Mouse (Mus musculus): ENCODE results near the gene Zpbp2. TPM values are rescaled to one million over a fixed set of nuclear protein-coding genes. Genes with fewer than 3 reads are reported as not detected.

Gene Zpbp2
- total and polyA plus RNA-seq, 2 experiments from 2014 or later = not detected

DNA sequence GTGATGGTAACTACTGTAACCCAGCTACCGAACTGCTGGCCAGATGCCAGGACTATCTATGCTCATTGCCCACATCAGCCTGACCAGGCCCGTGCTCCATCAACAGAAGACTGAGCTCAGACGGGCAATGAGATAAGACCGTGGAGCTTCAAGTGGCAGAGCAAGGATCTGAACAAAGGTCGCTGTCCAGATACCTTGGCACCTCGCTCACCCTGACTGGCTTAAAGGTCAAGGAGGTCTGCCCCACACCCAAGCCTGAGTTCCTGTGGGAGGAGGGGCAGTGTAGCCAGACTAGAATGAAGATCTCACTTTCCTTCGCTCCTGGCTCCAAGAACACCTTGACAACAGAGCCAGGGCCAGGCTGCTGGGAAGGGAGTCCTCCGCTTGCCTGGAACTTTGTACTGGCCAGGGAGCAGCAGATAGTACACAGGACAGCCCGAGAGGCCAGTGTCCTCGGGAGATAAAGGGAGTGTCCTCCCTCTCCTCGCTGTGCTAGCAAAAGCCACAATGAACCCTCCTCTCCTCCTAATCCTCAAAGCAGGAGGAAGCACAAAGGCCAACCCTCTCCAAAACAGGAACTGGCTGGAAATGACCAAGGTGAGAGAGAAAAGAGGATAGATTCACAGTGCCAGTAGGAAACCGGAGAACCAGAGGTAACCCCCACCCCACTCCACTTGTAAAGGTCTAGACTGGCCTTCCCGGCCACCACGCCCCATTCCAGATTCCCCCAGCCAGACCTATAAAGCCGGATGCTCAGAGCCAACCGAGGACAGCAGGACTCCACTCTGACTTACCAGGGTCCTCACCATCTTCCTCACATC lies 29.6 kb downstream of the Zpbp2 start:
- TF ChIP-seq CTCF (IDR thresholded peaks at IDR 0.05; ENCODE audit: low read depth) = no peak
- no peak for ATAC-seq
- WGBS = 67% methylated on average over 16 of the region's 16 CpGs

DNA sequence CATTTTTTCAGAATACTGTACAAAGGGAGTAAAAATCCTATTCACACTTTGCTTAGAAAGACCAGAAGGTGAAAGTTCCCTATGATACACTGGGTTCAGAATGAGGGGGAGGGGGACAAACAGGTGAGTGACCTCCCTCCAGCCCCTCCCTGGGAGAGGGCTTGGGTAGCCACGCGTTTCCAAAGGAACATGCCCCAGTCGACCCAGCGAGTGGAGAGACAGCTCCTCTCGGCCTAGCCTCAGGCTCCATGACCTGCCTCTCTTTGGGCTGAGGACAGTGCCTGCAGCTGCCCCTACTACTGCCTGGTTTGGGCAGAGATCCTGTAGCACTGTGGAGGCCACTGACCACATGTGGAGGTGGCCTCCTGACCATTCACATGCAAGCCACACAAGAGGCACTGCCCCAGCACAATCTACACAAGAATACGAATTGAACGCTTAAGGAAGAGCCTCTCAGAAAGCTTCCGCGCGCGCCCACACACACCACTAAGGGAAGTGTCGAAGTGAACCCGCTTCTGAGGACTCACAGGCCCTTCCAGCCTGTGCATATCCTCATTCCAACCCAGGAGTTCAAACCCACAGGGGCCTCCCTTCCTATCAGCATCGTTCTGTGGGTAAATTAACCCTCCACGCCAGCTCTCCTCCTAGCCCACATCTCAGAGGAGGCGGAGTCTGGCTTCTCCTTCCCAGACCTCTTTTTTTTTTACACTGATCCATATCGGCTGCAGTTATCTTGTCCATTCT lies 30.6 kb downstream of the Zpbp2 start:
- no peak for DNase-seq
- H3K27ac ChIP-seq (ENCODE audit: low read depth, low read length) = no peak overlapping the region

More for the DNA sequence above, 29.6 kb downstream of the Zpbp2 start:
- Histone ChIP-seq H3K4me1 (ENCODE audit: insufficient read depth) (peaks cover 1% of the 10 kb centered on the region; the same call in 1 of the 2 replicates), H3K9ac (no peak overlapping the region), H3K4me2 (ENCODE audit: low read depth) (no peak overlapping the region), H3K4me3 (ENCODE audit: low read depth, low read length) (no peak overlapping the region), H3K27me3 (ENCODE audit: insufficient read depth, low read length) (no peaks in the 10 kb centered on the region), H3K9me3 (ENCODE audit: low read length) (no peaks in the 10 kb centered on the region), H3K27ac (ENCODE audit: low read depth, low read length) (no peak overlapping the region), H3K36me3 (ENCODE audit: insufficient read depth) (peaks cover 25% of the 10 kb centered on the region)
- no peak for DNase-seq

DNA sequence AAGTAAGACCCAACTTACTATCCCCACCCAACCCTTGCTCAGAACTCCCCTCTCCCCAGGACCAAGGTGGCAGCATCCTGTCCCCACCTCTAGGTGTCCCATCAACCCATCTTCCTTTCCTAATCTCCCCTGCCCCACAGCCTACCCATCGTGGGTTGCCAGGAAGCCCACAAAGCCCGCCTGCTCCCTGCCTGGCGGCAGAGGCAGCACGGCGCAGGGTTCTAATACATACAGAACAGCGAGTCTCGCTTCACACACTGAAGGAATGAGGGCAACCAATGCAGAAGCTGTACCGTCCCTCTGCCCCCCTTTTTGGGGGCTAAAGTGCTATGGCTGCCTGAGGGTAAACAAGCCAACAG lies 31.1 kb downstream of the Zpbp2 start:
- no peak overlapping the region for H3K4me2 ChIP-seq (ENCODE audit: low read depth)
- 80% methylated on average over 8 of the region's 8 CpGs for WGBS
- DNase-seq = no peak
- H3K9me3 ChIP-seq (ENCODE audit: low read length) = no peaks in the 10 kb centered on the region
- no peak overlapping the region for H3K4me3 ChIP-seq (ENCODE audit: low read depth, low read length)
- no peak for ATAC-seq
- no peaks in the 10 kb centered on the region for H3K27me3 ChIP-seq (ENCODE audit: insufficient read depth, low read length)
- TF ChIP-seq CTCF (IDR thresholded peaks at IDR 0.05; ENCODE audit: low read depth) = no peak
- no peak overlapping the region for H3K27ac ChIP-seq (ENCODE audit: low read depth, low read length)
- H3K9ac ChIP-seq = no peak overlapping the region
- H3K4me1 ChIP-seq (ENCODE audit: insufficient read depth) = peaks cover 11% of the 10 kb centered on the region; the same call in 1 of the 2 replicates
- H3K36me3 ChIP-seq (ENCODE audit: insufficient read depth) = peaks cover 25% of the 10 kb centered on the region

More for the DNA sequence above, 30.6 kb downstream of the Zpbp2 start:
- H3K9me3 ChIP-seq (ENCODE audit: low read length) = no peaks in the 10 kb centered on the region
- H3K9ac ChIP-seq = no peak overlapping the region
- no peak overlapping the region for H3K4me2 ChIP-seq (ENCODE audit: low read depth)
- no peak overlapping the region for H3K4me3 ChIP-seq (ENCODE audit: low read depth, low read length)
- H3K27me3 ChIP-seq (ENCODE audit: insufficient read depth, low read length) = no peaks in the 10 kb centered on the region
- 68% methylated on average over 17 of the region's 17 CpGs for WGBS
- no peak for ATAC-seq
- H3K36me3 ChIP-seq (ENCODE audit: insufficient read depth) = peaks cover 25% of the 10 kb centered on the region
- no peak for TF ChIP-seq CTCF (IDR thresholded peaks at IDR 0.05; ENCODE audit: low read depth)
- peaks cover 11% of the 10 kb centered on the region; the same call in 1 of the 2 replicates for H3K4me1 ChIP-seq (ENCODE audit: insufficient read depth)

DNA sequence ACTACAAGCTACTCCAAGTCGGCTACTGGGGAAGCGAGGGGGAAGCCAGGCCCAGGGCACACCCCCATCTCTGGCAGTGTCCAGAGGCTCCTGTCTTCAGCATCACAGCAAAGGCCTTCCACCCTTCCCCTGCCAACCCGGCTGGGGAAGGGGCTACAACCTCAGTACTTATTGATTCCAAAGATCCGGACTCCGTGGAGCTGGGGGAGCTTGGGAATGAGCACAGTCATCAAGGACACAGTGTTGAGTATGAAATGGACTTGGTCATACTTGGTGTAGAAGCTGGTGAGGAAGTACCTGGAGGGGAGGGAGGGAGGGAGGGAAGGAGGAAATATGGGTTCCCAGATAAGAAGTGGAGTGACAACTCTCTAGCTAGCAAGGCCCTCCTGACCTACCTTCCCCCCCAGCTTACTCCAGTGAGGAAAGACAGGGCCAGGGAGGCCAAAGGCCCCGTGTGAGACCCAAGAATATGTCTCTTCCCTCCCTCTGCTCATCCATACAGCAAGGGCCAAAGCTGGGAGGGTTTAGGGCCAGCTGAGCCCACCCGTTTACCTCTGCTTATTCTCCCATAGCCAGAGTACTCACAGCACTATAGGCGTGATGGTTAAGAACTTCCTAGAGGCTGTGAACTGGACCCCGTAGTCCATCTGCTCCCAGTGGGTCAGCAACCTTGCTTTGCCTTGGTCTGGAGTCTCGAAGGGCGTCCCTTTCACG lies 31.8 kb downstream of the Zpbp2 start:
- H3K4me3 ChIP-seq (ENCODE audit: low read depth, low read length) = no peak overlapping the region
- WGBS = 93% methylated on average over 12 of the region's 12 CpGs
- no peak for ATAC-seq
- no peaks in the 10 kb centered on the region for H3K9me3 ChIP-seq (ENCODE audit: low read length)
- DNase-seq = no peak
- H3K4me2 ChIP-seq (ENCODE audit: low read depth) = no peak overlapping the region
- H3K27me3 ChIP-seq (ENCODE audit: insufficient read depth, low read length) = no peaks in the 10 kb centered on the region
- peaks cover 15% of the 10 kb centered on the region for H3K4me1 ChIP-seq (ENCODE audit: insufficient read depth)
- peaks cover 25% of the 10 kb centered on the region for H3K36me3 ChIP-seq (ENCODE audit: insufficient read depth)
- H3K9ac ChIP-seq = no peak overlapping the region
- no peak for TF ChIP-seq CTCF (IDR thresholded peaks at IDR 0.05; ENCODE audit: low read depth)
- H3K27ac ChIP-seq (ENCODE audit: low read depth, low read length) = no peak overlapping the region

- DNase-seq = no peak
Observed at GRCm38 (mm10) chr11:98583265-98583552, 32.3 kb downstream of the Zpbp2 start.

GRCm38 (mm10) chr11:98583571-98583970 lies 32.7 kb downstream of the Zpbp2 start:
- no peak overlapping the region for H3K4me2 ChIP-seq (ENCODE audit: low read depth)
- H3K4me1 ChIP-seq (ENCODE audit: insufficient read depth) = peaks cover 23% of the 10 kb centered on the region
- ATAC-seq (no peak), DNase-seq (no peak)
- no peaks in the 10 kb centered on the region for H3K27me3 ChIP-seq (ENCODE audit: insufficient read depth, low read length)
- H3K9ac ChIP-seq = no peak overlapping the region
- H3K27ac ChIP-seq (ENCODE audit: low read depth, low read length) = no peak overlapping the region
- 45% methylated on average over 3 of the region's 3 CpGs for WGBS
- H3K9me3 ChIP-seq (ENCODE audit: low read length) = no peaks in the 10 kb centered on the region
- peak; percentile 5; the same call in 1 of the 2 replicates for TF ChIP-seq CTCF (IDR thresholded peaks at IDR 0.05; ENCODE audit: low read depth)
- no peak overlapping the region for H3K4me3 ChIP-seq (ENCODE audit: low read depth, low read length)
- peaks cover 25% of the 10 kb centered on the region for H3K36me3 ChIP-seq (ENCODE audit: insufficient read depth)

More at GRCm38 (mm10) chr11:98583265-98583552, 32.3 kb downstream of the Zpbp2 start:
- no peaks in the 10 kb centered on the region for H3K27me3 ChIP-seq (ENCODE audit: insufficient read depth, low read length)
- H3K9ac ChIP-seq = no peak overlapping the region
- ATAC-seq = no peak
- H3K36me3 ChIP-seq (ENCODE audit: insufficient read depth) = peaks cover 25% of the 10 kb centered on the region
- no peak overlapping the region for H3K4me3 ChIP-seq (ENCODE audit: low read depth, low read length)
- H3K4me2 ChIP-seq (ENCODE audit: low read depth) = no peak overlapping the region
- TF ChIP-seq CTCF (IDR thresholded peaks at IDR 0.05; ENCODE audit: low read depth) = no peak
- peaks cover 20% of the 10 kb centered on the region for H3K4me1 ChIP-seq (ENCODE audit: insufficient read depth)
- H3K9me3 ChIP-seq (ENCODE audit: low read length) = no peaks in the 10 kb centered on the region
- 89% methylated on average over 3 of the region's 3 CpGs for WGBS
- no peak overlapping the region for H3K27ac ChIP-seq (ENCODE audit: low read depth, low read length)
